Comparison of ENCODE assay signal across 8 mouse cellular contexts in genomic region chr1:36134584-36134983, GRCm38 (mm10).
DNase-seq lines count a peak whose midpoint lies in the region; ATAC-seq lines count a peak whose summit lies in the region.
"Had no signal": no experiment of that assay in that cellular context is flagged by ENCODE, and none has a peak within 500 bp of the region (broad histone marks: within the 10 kb centered on the region; RNA-seq: fewer than 3 reads in every experiment).

No protein-coding gene starts in this region.

- peak; percentile 41 for ATAC-seq in inflammation-experienced regulatory T-cells, adult 6 months
- peak; percentile 48; the same call in 1 of the 2 replicates for ATAC-seq in midbrain, embryonic 11.5 days (ENCODE audit: low FRiP score)

- no peaks in the 10 kb centered on the region for H3K4me1 ChIP-seq in midbrain, embryonic 11.5 days (ENCODE audit: control insufficient read depth, insufficient read depth, low read length)

- no peak overlapping the region for H3K4me2 ChIP-seq in midbrain, embryonic 11.5 days
- H3K4me2 ChIP-seq: limb, embryonic 13.5 days had no signal

- H3K27me3 ChIP-seq in midbrain, embryonic 11.5 days (ENCODE audit: control insufficient read depth, insufficient read depth, low read length) = no peaks in the 10 kb centered on the region
- H3K27me3 ChIP-seq: limb, embryonic 13.5 days had no signal

- H3K36me3 ChIP-seq in midbrain, embryonic 11.5 days (ENCODE audit: control insufficient read depth, insufficient read depth, low read length) = no peaks in the 10 kb centered on the region
- H3K36me3 ChIP-seq: limb, embryonic 13.5 days had no signal

- no peak overlapping the region for H3K9ac ChIP-seq in midbrain, embryonic 11.5 days (ENCODE audit: low read length)
- H3K9ac ChIP-seq: limb, embryonic 13.5 days had no signal

- H3K27ac ChIP-seq in midbrain, embryonic 11.5 days (ENCODE audit: low read depth, low read length) = no peak overlapping the region
- H3K27ac ChIP-seq: limb, embryonic 13.5 days had no signal

- DNase-seq in NIH3T3 (ENCODE audit: low read depth) = peak; percentile 86
- peak; percentile 82 for DNase-seq in c-Kit-positive CD71-positive TER-119-positive erythroid progenitor cells, embryonic 14.5 days (ENCODE audit: low spot score)
- peak; percentile 66 for DNase-seq in forelimb bud, embryonic 11.5 days (ENCODE audit: low read depth, low spot score)
- DNase-seq in left cerebral cortex, postnatal 10 days (ENCODE audit: extremely low spot score in 1 of 2, low spot score in 2 of 2) = peak; percentile 55 to 62
- peak; percentile 96 for DNase-seq in midbrain, embryonic 11.5 days (ENCODE audit: low spot score, missing footprints)
- DNase-seq in spleen, adult 12 weeks (ENCODE audit: low spot score) = peak; percentile 73

- H3K4me3 ChIP-seq in midbrain, embryonic 11.5 days (ENCODE audit: low read depth, low read length) = no peak overlapping the region
- H3K4me3 ChIP-seq: limb, embryonic 13.5 days had no signal

- intact Hi-C loops in left cerebral cortex, postnatal 10 days (cut with DNase I) = loop anchor here (5.0 kb wide), 2 partner anchors 67 to 1242 kb away; partner anchors contain the start of gene Hs6st1

- H3K9me3 ChIP-seq in midbrain, embryonic 11.5 days (ENCODE audit: control insufficient read depth, low read length) = no peaks in the 10 kb centered on the region
- H3K9me3 ChIP-seq: limb, embryonic 13.5 days had no signal

- 0% methylated on average over 3 of the region's 3 CpGs for WGBS in midbrain, embryonic 11.5 days
